23 mouse cellular contexts compared by ENCODE assay signal in genomic region chr7:141038090-141039032, GRCm38 (mm10). TPM values are rescaled to one million over a fixed set of nuclear protein-coding genes. Genes with fewer than 3 reads are reported as not detected.
DNase-seq lines count a peak whose midpoint lies in the region; ATAC-seq lines count a peak whose summit lies in the region.
"Had no signal": no experiment of that assay in that cellular context is flagged by ENCODE, and none has a peak within 500 bp of the region (broad histone marks: within the 10 kb centered on the region; RNA-seq: fewer than 3 reads in every experiment).

No protein-coding gene starts in this region.

- peak overlapping the region; percentile 25 for H3K4me2 ChIP-seq in liver, embryonic 13.5 days
- H3K4me2 ChIP-seq in stomach, embryonic 14.5 days (replicated peaks; ENCODE audit: low read depth, low read length), result no peak overlapping the region
- no peak overlapping the region for H3K4me2 ChIP-seq in forebrain, embryonic 12.5 days
- H3K4me2 ChIP-seq: forebrain, embryonic 13.5 days; hindbrain, embryonic 14.5 days; kidney, embryonic 15.5 days had no signal

- DNase-seq in heart, adult 11 months, result peak; percentile 85
- DNase-seq in heart, adult 18-20 months, result no peak
- peak; percentile 51 for DNase-seq in liver, embryonic 13.5 days
- no peak for DNase-seq in kidney, postnatal 4 days
- no peak for DNase-seq in heart, adult 8-10 months (ENCODE audit: low spot score)
- DNase-seq: cerebellum, postnatal 25 days; gastrocnemius, adult 2 months; layer of hippocampus, adult 9-11 months; lung, adult 18-20 months; lung, postnatal 4 days; right cerebral cortex, adult 18-20 months had no signal

- no peak overlapping the region for H3K9ac ChIP-seq in liver, embryonic 13.5 days
- no peak overlapping the region for H3K9ac ChIP-seq in stomach, embryonic 14.5 days (replicated peaks; ENCODE audit: low read depth, low read length)
- H3K9ac ChIP-seq in forebrain, embryonic 12.5 days, result no peak overlapping the region
- H3K9ac ChIP-seq: forebrain, embryonic 13.5 days; hindbrain, embryonic 14.5 days; kidney, embryonic 15.5 days had no signal

- H3K9me3 ChIP-seq in liver, embryonic 13.5 days (replicated peaks), result no peaks in the 10 kb centered on the region
- H3K9me3 ChIP-seq in stomach, embryonic 14.5 days (ENCODE audit: control insufficient read depth, low read depth, low read length), result no peaks in the 10 kb centered on the region
- H3K9me3 ChIP-seq in forebrain, embryonic 12.5 days, result no peaks in the 10 kb centered on the region
- H3K9me3 ChIP-seq: forebrain, embryonic 13.5 days; G1E; kidney, embryonic 15.5 days had no signal

- no peaks in the 10 kb centered on the region for H3K27me3 ChIP-seq in liver, embryonic 13.5 days
- H3K27me3 ChIP-seq in stomach, embryonic 14.5 days (ENCODE audit: control insufficient read depth, insufficient read depth, low read length), result no peaks in the 10 kb centered on the region
- no peaks in the 10 kb centered on the region for H3K27me3 ChIP-seq in forebrain, embryonic 12.5 days
- H3K27me3 ChIP-seq: forebrain, embryonic 13.5 days; kidney, embryonic 15.5 days had no signal

- peak; percentile 41 for ATAC-seq in erythroid progenitor cell, adult 5-6 weeks (replicated peaks; ENCODE audit: low FRiP score, poor library complexity, severe bottlenecking)
- ATAC-seq in liver, embryonic 13.5 days (ENCODE audit: low read depth), result peak; percentile 64
- ATAC-seq in stomach, embryonic 14.5 days (ENCODE audit: insufficient number of reproducible peaks, insufficient read depth, low FRiP score, low read depth), result no peak
- no peak for ATAC-seq in forebrain, embryonic 12.5 days (ENCODE audit: low FRiP score)
- ATAC-seq: forebrain, embryonic 13.5 days had no signal

- H3K36me3 ChIP-seq in liver, embryonic 13.5 days, result no peaks in the 10 kb centered on the region
- no peaks in the 10 kb centered on the region for H3K36me3 ChIP-seq in stomach, embryonic 14.5 days (ENCODE audit: control insufficient read depth, insufficient read depth, low read length)
- no peaks in the 10 kb centered on the region for H3K36me3 ChIP-seq in forebrain, embryonic 12.5 days (replicated peaks)
- H3K36me3 ChIP-seq: G1E; kidney, embryonic 15.5 days had no signal

- no peak overlapping the region for H3K27ac ChIP-seq in liver, embryonic 13.5 days
- peak overlapping the region; percentile 61; the same call in 1 of the 2 replicates for H3K27ac ChIP-seq in stomach, embryonic 14.5 days (ENCODE audit: low read length)
- no peak overlapping the region for H3K27ac ChIP-seq in forebrain, embryonic 12.5 days
- H3K27ac ChIP-seq: forebrain, embryonic 13.5 days; gastrocnemius, adult 2 months; hindbrain, embryonic 14.5 days; kidney, embryonic 15.5 days had no signal

- no peak overlapping the region for H3K4me3 ChIP-seq in liver, embryonic 13.5 days (replicated peaks)
- no peak overlapping the region for H3K4me3 ChIP-seq in stomach, embryonic 14.5 days (ENCODE audit: low read depth, low read length)
- no peak overlapping the region for H3K4me3 ChIP-seq in forebrain, embryonic 12.5 days (replicated peaks)
- H3K4me3 ChIP-seq: forebrain, embryonic 13.5 days; gastrocnemius, adult 2 months; kidney, embryonic 15.5 days had no signal

- 38% methylated on average over 20 of the region's 21 CpGs for WGBS in liver, embryonic 13.5 days (ENCODE audit: insufficient replicate concordance)
- WGBS in stomach, embryonic 14.5 days, result 63% methylated on average over 20 of the region's 21 CpGs
- WGBS in forebrain, embryonic 12.5 days, result 87% methylated on average over 19 of the region's 21 CpGs

- peaks cover 42% of the 10 kb centered on the region for H3K4me1 ChIP-seq in liver, embryonic 13.5 days (replicated peaks)
- peaks cover 19% of the 10 kb centered on the region for H3K4me1 ChIP-seq in stomach, embryonic 14.5 days (ENCODE audit: control insufficient read depth, insufficient read depth, low read length)
- no peaks in the 10 kb centered on the region; the same call in 1 of the 2 replicates for H3K4me1 ChIP-seq in forebrain, embryonic 12.5 days
- H3K4me1 ChIP-seq: forebrain, embryonic 13.5 days had no signal

RNA-seq across cellular contexts. Expression of gene Gm17387, which starts 9.4 kb away (rescaled TPM):
- not detected for total RNA-seq in heart, adult 18-20 months (2021)
- total RNA-seq in erythroid progenitor cell, adult 5-6 weeks (2015; ENCODE audit: low replicate concordance), result not detected in 2 replicates
- not detected in 2 replicates for total RNA-seq in erythroid progenitor cell, adult 5-6 weeks (2017; ENCODE audit: low replicate concordance)
- polyA plus RNA-seq in liver, embryonic 13.5 days (2015; fragmentation: Nextera tagmentation; extraction: Ambion mirVana), result not detected in 2 replicates
- polyA plus RNA-seq in stomach, embryonic 14.5 days (2014; fragmentation: Nextera tagmentation; extraction: Ambion mirVana), result not detected in 2 replicates
- not detected in 2 replicates for polyA plus RNA-seq in forebrain, embryonic 12.5 days (2016; fragmentation: Nextera tagmentation; extraction: Ambion mirVana)
- not detected for total RNA-seq in heart, adult 8-10 months (2022)
- total RNA-seq: adrenal gland, postnatal 4 days; G1E; gastrocnemius, adult 2 months; left cerebral cortex, postnatal 25 days; monocyte, adult 5-6 weeks had no signal
- polyA plus RNA-seq: embryonic facial prominence, embryonic 14.5 days; forebrain, embryonic 13.5 days; G1E; heart, embryonic 14.5 days; hindbrain, embryonic 14.5 days; kidney, embryonic 15.5 days had no signal

RNA-seq across cellular contexts. Expression of gene Ifitm6, which starts 20.6 kb away (rescaled TPM):
- total RNA-seq in heart, adult 18-20 months (2021), result not detected
- 172 and 212 TPM in 2 replicates for total RNA-seq in erythroid progenitor cell, adult 5-6 weeks (2015; ENCODE audit: low replicate concordance)
- 65.6 and 95.9 TPM in 2 replicates for total RNA-seq in erythroid progenitor cell, adult 5-6 weeks (2017; ENCODE audit: low replicate concordance)
- 2.7 and 2.9 TPM in 2 replicates for polyA plus RNA-seq in liver, embryonic 13.5 days (2015; fragmentation: Nextera tagmentation; extraction: Ambion mirVana)
- polyA plus RNA-seq in stomach, embryonic 14.5 days (2014; fragmentation: Nextera tagmentation; extraction: Ambion mirVana), result 2.6 TPM in 1 of 2 replicates, not detected in the other
- polyA plus RNA-seq in forebrain, embryonic 12.5 days (2016; fragmentation: Nextera tagmentation; extraction: Ambion mirVana), result not detected in 2 replicates
- total RNA-seq in heart, adult 8-10 months (2022), result 1 to 10 TPM in 1 of 4 experiments, not detected in 3; 4.9 TPM
- total RNA-seq: G1E; gastrocnemius, adult 2 months; left cerebral cortex, postnatal 25 days had no signal
- polyA plus RNA-seq: forebrain, embryonic 13.5 days; G1E had no signal

RNA-seq across cellular contexts. Expression of gene B4galnt4, which starts 22.5 kb away (rescaled TPM):
- total RNA-seq in heart, adult 18-20 months (2021), result not detected
- not detected in 2 replicates for total RNA-seq in erythroid progenitor cell, adult 5-6 weeks (2015; ENCODE audit: low replicate concordance)
- 0.26 TPM in 1 of 2 replicates, not detected in the other for total RNA-seq in erythroid progenitor cell, adult 5-6 weeks (2017; ENCODE audit: low replicate concordance)
- polyA plus RNA-seq in liver, embryonic 13.5 days (2015; fragmentation: Nextera tagmentation; extraction: Ambion mirVana), result 0.75 and 0.81 TPM in 2 replicates
- 8.6 and 10.3 TPM in 2 replicates for polyA plus RNA-seq in stomach, embryonic 14.5 days (2014; fragmentation: Nextera tagmentation; extraction: Ambion mirVana)
- 40.7 and 43.6 TPM in 2 replicates for polyA plus RNA-seq in forebrain, embryonic 12.5 days (2016; fragmentation: Nextera tagmentation; extraction: Ambion mirVana)
- total RNA-seq in heart, adult 8-10 months (2022), result not detected
- total RNA-seq: G1E had no signal
- polyA plus RNA-seq: G1E had no signal

RNA-seq across cellular contexts. Expression of gene Ifitm3, which starts 27.8 kb away (rescaled TPM):
- 100 to 1,000 TPM in 1 of 2 experiments, 10 to 100 TPM in 1; 94.8 to 129 TPM for total RNA-seq in heart, adult 18-20 months (2021)
- 156 and 271 TPM in 2 replicates for total RNA-seq in erythroid progenitor cell, adult 5-6 weeks (2015; ENCODE audit: low replicate concordance)
- total RNA-seq in erythroid progenitor cell, adult 5-6 weeks (2017; ENCODE audit: low replicate concordance), result 73.5 and 106 TPM in 2 replicates
- polyA plus RNA-seq in liver, embryonic 13.5 days (2015; fragmentation: Nextera tagmentation; extraction: Ambion mirVana), result 53.9 and 61.7 TPM in 2 replicates
- polyA plus RNA-seq in stomach, embryonic 14.5 days (2014; fragmentation: Nextera tagmentation; extraction: Ambion mirVana), result 347 and 377 TPM in 2 replicates
- 11.6 and 13.0 TPM in 2 replicates for polyA plus RNA-seq in forebrain, embryonic 12.5 days (2016; fragmentation: Nextera tagmentation; extraction: Ambion mirVana)
- 100 to 1,000 TPM in 1 of 4 experiments, 10 to 100 TPM in 3; 83.5 to 104 (median 88.4) TPM for total RNA-seq in heart, adult 8-10 months (2022)
- total RNA-seq: G1E had no signal
- polyA plus RNA-seq: G1E had no signal

RNA-seq across cellular contexts. Expression of gene Pkp3, which starts 39.7 kb away (rescaled TPM):
- total RNA-seq in heart, adult 18-20 months (2021), result 1 to 10 TPM in 1 of 2 experiments, under 1 TPM in 1; 0.37 to 1.6 TPM
- total RNA-seq in erythroid progenitor cell, adult 5-6 weeks (2015; ENCODE audit: low replicate concordance), result 4.3 TPM in 1 of 2 replicates, not detected in the other
- 0.91 and 1.3 TPM in 2 replicates for total RNA-seq in erythroid progenitor cell, adult 5-6 weeks (2017; ENCODE audit: low replicate concordance)
- 0.70 and 0.71 TPM in 2 replicates for polyA plus RNA-seq in liver, embryonic 13.5 days (2015; fragmentation: Nextera tagmentation; extraction: Ambion mirVana)
- polyA plus RNA-seq in stomach, embryonic 14.5 days (2014; fragmentation: Nextera tagmentation; extraction: Ambion mirVana), result 20.2 and 21.1 TPM in 2 replicates
- 1.3 and 1.5 TPM in 2 replicates for polyA plus RNA-seq in forebrain, embryonic 12.5 days (2016; fragmentation: Nextera tagmentation; extraction: Ambion mirVana)
- under 1 TPM; 0.19 to 0.35 (median 0.27) TPM for total RNA-seq in heart, adult 8-10 months (2022)
- total RNA-seq: G1E; gastrocnemius, adult 2 months had no signal
- polyA plus RNA-seq: forebrain, embryonic 13.5 days; G1E; hindbrain, embryonic 14.5 days had no signal

Comparison
In these comparisons a context has a peak if more than half of its experiments do, and no peak if none do; other contexts are left out.
1. DNase-seq: peak in heart, adult 11 months (single experiment) and liver, embryonic 13.5 days (single experiment); none in heart, adult 18-20 months (0 of 2), kidney, postnatal 4 days (0 of 2) and heart, adult 8-10 months (single experiment).
2. ATAC-seq: peak in erythroid progenitor cell, adult 5-6 weeks (single experiment) and liver, embryonic 13.5 days (single experiment); none in stomach, embryonic 14.5 days (single experiment) and forebrain, embryonic 12.5 days (single experiment).
3. RNA of gene Ifitm6, which starts 20.6 kb away (total RNA-seq): 65.6 to 212 TPM in erythroid progenitor cell, adult 5-6 weeks; 4.9 TPM in heart, adult 8-10 months and not detected in heart, adult 18-20 months; every median in the first group is over 10 times any median in the second.